Mouse (Mus musculus) neutrophil, adult 5-6 weeks (primary cell): Measurements from ENCODE around the gene Dlgap4. TPM values are rescaled to one million over a fixed set of nuclear protein-coding genes. Genes with fewer than 3 reads are reported as not detected.

Experiments
- ATAC-seq: fragments of 151-379, 151-347 bp; 2 replicates; pipeline ENCODE4 v1.8.0; 2017; ENCODE audit warnings: mild to moderate bottlenecking, moderate TSS enrichment; ENCODE audit not compliant: insufficient number of reproducible peaks, poor library complexity, low FRiP score, severe bottlenecking; ENCODE audit errors: extremely low read depth
- total RNA-seq: library from RNA; stranded (forward); fragments of 200-1000 nt; gene quantifications from 2 replicates; pipeline ENCODE4 v1.2.3, GENCODE M21; 2017

Gene Dlgap4
- total RNA-seq, 1 experiment from 2014 or later, result 90.3 TPM

- ATAC-seq, result peak; percentile 33; the same call in 1 of the 2 replicates
Observed at GRCm38 (mm10) chr2:156809579-156809978, 196.1 kb downstream of the Dlgap4 start.

GRCm38 (mm10) chr2:156810716-156811115 is 197.2 kb downstream of the Dlgap4 start:
- ATAC-seq, result no peak

DNA sequence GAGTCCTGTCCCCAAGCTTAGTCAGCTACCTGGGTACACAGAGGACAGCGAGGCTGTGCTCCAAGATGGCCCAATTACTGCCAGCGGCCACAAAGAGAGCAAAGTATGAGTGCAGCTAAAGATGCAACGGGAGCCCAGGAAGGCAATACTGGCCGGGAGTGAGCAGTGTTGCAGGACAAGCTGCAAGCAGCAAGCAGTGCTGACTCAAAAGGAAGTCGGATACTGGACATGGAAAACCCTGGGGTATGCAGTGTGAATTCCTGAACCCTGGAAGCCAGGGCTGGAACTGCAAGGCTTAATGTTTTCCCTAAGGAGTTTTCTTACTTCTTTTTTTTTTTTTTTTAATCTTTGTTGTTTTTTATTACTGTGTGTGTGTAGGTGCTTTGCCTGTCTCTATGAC is 198.1 kb downstream of the Dlgap4 start:
- no peak for ATAC-seq

Other genes starting within 250 kb of the Dlgap4 start
- 0.25 and 0.70 TPM in 2 replicates for gene Epb41l1, start 192.8 kb upstream of the Dlgap4 start, total RNA-seq
- 10.5 and 11.2 TPM in 2 replicates for gene Aar2, start 66.1 kb upstream of the Dlgap4 start, total RNA-seq
- 22.3 and 27.6 TPM in 2 replicates for gene Myl9, start 161.7 kb downstream of the Dlgap4 start, total RNA-seq
- 9.9 and 15.8 TPM in 2 replicates for gene Tgif2, start 226.3 kb downstream of the Dlgap4 start, total RNA-seq
- gene 4930518I15Rik, start 244.2 kb downstream of the Dlgap4 start, total RNA-seq, result 6.9 and 8.0 TPM in 2 replicates
- gene Rab5if, start 249.4 kb downstream of the Dlgap4 start, total RNA-seq, result 107 and 115 TPM in 2 replicates